Mouse (Mus musculus) gastrocnemius, adult 2 months (tissue): ENCODE data around the gene Thrap3. TPM values are rescaled to one million over a fixed set of nuclear protein-coding genes. Genes with fewer than 3 reads are reported as not detected.
"Not testable (repeated sequence)": the region's sequence is repeated elsewhere in the genome, so short reads cannot be mapped to it uniquely, and the experiment has no call there.

Source experiments
- DNase-seq: peaks from one replicate; pipeline ENCODE4 v3.0.0; 2022
- H3K27ac ChIP-seq: fragments of 200-600 bp; 2 replicates; pipeline ENCODE4 v1.8.1; 2022; ENCODE audit warnings: mild to moderate bottlenecking
- H3K4me3 ChIP-seq: fragments of 200-600 bp; 2 replicates; pipeline ENCODE4 v1.8.1; 2022; ENCODE audit warnings: mild to moderate bottlenecking, moderate library complexity
- CTCF ChIP-seq: fragments of 200-600 bp; IDR thresholded peaks from 2 replicates; pipeline ENCODE4 v1.8.1; 2022; ENCODE audit warnings: antibody characterized with exemption, mild to moderate bottlenecking, moderate library complexity
- intact Hi-C: fragments of 180-260 bp; cut with DNase I; formaldehyde crosslinking; loops from one replicate; pipeline ENCODE4 v1.15.1; 2025
- total RNA-seq, 2 experiments: library from RNA; stranded (reverse); gene quantifications; 2 replicates each; pipeline ENCODE4 v1.2.3; 2021

The Thrap3 gene
- total RNA-seq, 2 experiments from 2014 or later, result 102 to 108 TPM

- Histone ChIP-seq H3K4me3 (no peak overlapping the region), H3K27ac (peak overlapping the region; percentile 61)
- TF ChIP-seq CTCF, result peak; percentile 87
- intact Hi-C loops, result loop anchor here (5.0 kb wide), 2 partner anchors 46 to 131 kb away; no protein-coding TSS in a partner anchor
- peak; percentile 53 for DNase-seq
These were observed 21.2 kb downstream of the Thrap3 start for GRCm38 (mm10) chr4:126181170-126181957.

GRCm38 (mm10) chr4:126175980-126176379 is 26.6 kb downstream of the Thrap3 start:
- H3K27ac ChIP-seq, intact Hi-C loops, DNase-seq, H3K4me3 ChIP-seq: not testable (repeated sequence)

DNA sequence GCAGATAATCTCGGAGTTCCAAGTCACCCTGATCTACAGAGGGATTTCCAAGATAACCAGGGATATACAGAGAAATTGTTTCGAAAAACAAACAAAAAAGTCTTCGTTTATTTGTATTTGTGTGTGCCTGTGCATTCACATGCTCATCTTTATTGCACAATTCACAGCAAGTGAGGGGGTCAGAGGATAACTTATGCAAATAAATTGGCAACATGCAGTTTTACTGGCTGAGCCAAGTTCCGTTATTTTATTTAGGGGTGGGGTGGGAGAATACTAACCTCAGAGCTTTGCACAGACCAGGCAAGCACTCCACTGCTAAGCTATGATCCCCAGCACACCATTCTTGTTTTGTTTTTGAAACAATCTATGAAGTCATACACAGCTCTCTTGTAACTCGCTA is 28.8 kb downstream of the Thrap3 start:
- intact Hi-C loops, result no loop called here
- H3K27ac ChIP-seq, result no peak overlapping the region
- no peak for TF ChIP-seq CTCF
- no peak for DNase-seq
- H3K4me3 ChIP-seq, result no peak overlapping the region

GRCm38 (mm10) chr4:126170737-126171136 is 31.8 kb downstream of the Thrap3 start:
- H3K4me3 ChIP-seq, H3K27ac ChIP-seq, intact Hi-C loops, DNase-seq: not testable (repeated sequence)

GRCm38 (mm10) chr4:126168851-126169250 is 33.7 kb downstream of the Thrap3 start:
- TF ChIP-seq CTCF, result no peak
- intact Hi-C loops, result no loop called here
- no peak overlapping the region; the same call in 1 of the 2 replicates for H3K27ac ChIP-seq

DNA sequence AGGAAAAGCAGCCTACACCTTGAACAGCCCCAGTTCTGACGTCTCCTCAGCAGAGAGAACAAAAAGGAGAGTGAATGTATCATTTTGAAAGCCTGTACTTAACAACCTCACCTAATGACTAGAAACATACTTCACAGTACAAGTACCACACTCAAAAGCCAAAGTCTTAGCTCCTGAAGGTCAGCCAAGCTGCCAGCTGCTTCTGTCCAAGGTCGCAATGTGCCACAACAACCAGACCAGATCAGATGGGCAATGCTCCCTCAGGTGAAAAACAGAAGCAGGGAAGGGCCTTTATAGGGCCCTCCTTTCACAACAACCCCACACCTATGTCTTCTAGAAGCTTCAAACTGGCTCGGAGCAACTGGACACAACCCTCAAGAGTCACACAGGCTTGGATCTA is 36.5 kb downstream of the Thrap3 start:
- no peak for TF ChIP-seq CTCF
- intact Hi-C loops, result no loop called here
- peak; percentile 51 for DNase-seq
- Histone ChIP-seq H3K27ac (peak overlapping the region; percentile 84), H3K4me3 (peak overlapping the region; percentile 30)

More at GRCm38 (mm10) chr4:126168851-126169250, 33.7 kb downstream of the Thrap3 start:
- no peak for DNase-seq
- no peak overlapping the region for H3K4me3 ChIP-seq

DNA sequence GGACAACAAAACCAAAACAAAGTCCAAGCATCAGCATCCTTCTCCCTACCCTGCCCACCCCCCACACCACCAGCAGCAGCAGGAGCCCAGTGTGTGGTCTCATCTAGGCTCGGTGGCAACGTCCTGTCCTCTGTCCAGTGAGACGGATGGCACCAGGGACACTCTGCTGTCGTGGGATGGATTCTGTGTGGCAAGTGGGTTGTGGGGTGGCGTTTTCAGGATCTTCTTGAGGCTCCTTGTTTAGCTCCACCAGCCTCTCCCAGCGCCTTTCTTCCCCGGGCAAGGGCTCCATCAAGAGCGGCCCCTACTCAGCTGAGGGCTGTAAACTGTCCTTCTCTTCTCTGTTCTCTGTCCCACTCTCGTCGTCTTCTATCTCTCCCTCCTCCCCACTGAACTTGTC is 37.5 kb downstream of the Thrap3 start:
- H3K27ac ChIP-seq, DNase-seq, H3K4me3 ChIP-seq, intact Hi-C loops: not testable (repeated sequence)

GRCm38 (mm10) chr4:126163685-126164084 is 38.9 kb downstream of the Thrap3 start:
- intact Hi-C loops, result loop anchor here (5.0 kb wide), 1 partner anchor 76 kb away; no protein-coding TSS in a partner anchor

DNA sequence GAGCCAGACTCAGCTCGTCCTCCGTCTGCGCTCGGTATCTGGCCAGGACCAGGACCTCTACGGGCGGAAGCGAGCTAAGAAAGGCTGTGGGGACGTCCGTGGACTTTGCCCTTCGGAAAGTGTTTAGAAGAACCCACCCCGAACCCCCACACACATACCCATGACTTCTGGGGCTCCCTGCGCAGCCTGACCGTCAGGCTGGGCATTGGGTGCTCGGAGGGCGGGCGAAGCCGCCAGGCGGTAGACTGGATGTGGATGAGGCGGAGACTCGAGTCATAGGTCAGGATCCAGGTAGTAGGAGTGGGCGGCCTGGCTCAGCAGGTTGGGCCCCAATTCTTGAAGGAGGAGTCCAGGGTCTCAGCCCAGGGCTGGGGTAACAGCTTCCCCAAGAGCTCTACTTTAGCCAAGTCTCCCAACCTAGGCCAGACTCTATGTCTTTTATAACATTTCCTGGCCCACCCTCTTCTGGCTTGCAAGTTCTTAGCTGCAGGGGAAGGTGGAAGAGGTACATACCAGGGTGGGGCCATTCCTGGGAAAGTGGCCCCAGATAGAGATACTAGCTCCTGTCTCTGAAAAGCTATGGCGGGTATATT is 39.4 kb downstream of the Thrap3 start, which contains the start of gene Sh3d21:
Sh3d21 (minus strand) TSS at position 425 of the 593 bp plus-strand sequence.
- TF ChIP-seq CTCF, result no peak
- H3K27ac ChIP-seq, result peak within 1 kb of the TSS; percentile 91
- intact Hi-C loops, result loop anchor here (5.0 kb wide), 1 partner anchor 76 kb away; no protein-coding TSS in a partner anchor
- DNase-seq, result peak; percentile 38
- H3K4me3 ChIP-seq, result peak within 1 kb of the TSS; percentile 88

More at GRCm38 (mm10) chr4:126163685-126164084, 38.9 kb downstream of the Thrap3 start:
- Histone ChIP-seq H3K4me3 (no peak overlapping the region), H3K27ac (peak overlapping the region; percentile 91)
- no peak for DNase-seq
- TF ChIP-seq CTCF, result no peak

GRCm38 (mm10) chr4:126162544-126163066 is 40.0 kb downstream of the Thrap3 start:
- peak; percentile 94 for DNase-seq
- TF ChIP-seq CTCF, result no peak
- intact Hi-C loops, result loop anchor here (5.0 kb wide), 1 partner anchor 75 kb away; no protein-coding TSS in a partner anchor
- Histone ChIP-seq H3K27ac (peak overlapping the region; percentile 91), H3K4me3 (peak overlapping the region; percentile 88)

- Histone ChIP-seq H3K27ac (peak overlapping the region; percentile 91), H3K4me3 (peak overlapping the region; percentile 88)
- no peak for DNase-seq
- no peak for TF ChIP-seq CTCF
- intact Hi-C loops, result loop anchor here (5.0 kb wide), 1 partner anchor 75 kb away; no protein-coding TSS in a partner anchor
These were observed 40.6 kb downstream of the Thrap3 start for GRCm38 (mm10) chr4:126161986-126162385.

DNA sequence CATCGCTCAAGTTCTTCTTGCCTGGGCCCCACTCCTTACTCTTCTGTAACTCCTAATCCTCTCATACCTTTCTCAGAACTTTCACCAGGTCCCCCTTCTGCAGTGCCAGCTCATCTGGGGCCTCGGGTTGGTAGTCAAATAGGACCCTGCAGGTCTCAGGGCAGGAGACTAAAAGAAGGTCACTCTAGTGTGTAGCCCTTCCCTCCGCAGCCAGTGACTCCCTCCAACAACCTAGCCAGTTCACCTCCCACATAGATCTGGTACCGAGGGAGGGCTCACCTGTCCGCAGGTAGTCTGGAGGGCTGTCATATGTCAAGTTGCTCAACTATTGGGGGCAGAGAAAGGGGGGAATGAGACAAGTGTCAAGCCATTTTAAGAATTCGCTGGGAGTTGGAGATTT is 41.1 kb downstream of the Thrap3 start:
- intact Hi-C loops, result loop anchor here (5.0 kb wide), 1 partner anchor 74 kb away; no protein-coding TSS in a partner anchor
- no peak for TF ChIP-seq CTCF
- DNase-seq, result no peak
- Histone ChIP-seq H3K4me3 (no peak overlapping the region), H3K27ac (no peak overlapping the region)

DNA sequence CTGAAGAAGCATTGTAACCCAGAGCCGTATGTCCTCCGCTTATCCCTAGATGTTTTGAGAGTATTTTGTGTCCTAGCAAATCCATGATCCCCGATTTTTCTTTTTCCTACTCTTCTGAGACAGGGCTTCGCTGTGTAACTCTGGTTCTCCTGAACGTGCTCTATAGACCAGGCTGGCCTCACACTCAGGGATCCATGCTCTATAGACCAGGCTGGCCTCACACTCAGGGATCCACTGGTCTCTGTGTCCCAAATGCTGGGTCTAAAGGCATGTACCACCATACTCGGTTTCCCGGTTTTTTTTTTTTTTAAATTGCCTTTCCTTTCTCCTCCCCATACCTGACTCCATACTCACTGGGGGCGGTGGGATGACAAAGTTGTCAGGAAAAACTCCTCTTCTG is 41.6 kb downstream of the Thrap3 start:
- intact Hi-C loops, result loop anchor here (5.0 kb wide), 1 partner anchor 74 kb away; no protein-coding TSS in a partner anchor
- TF ChIP-seq CTCF, result no peak
- Histone ChIP-seq H3K27ac (no peak overlapping the region), H3K4me3 (no peak overlapping the region)
- DNase-seq, result no peak
